Mouse (Mus musculus): ENCODE measurements at regions not wholly inside any gene's neighbourhood (a gene's known extent, or its start where the extent isn't known, plus 50 kb on each side); places are given as distances from the start of the nearest gene placed in this dataset.
A peak's percentile ranks its signal among the peaks of the same experiment; 100 is the strongest.

- no peaks in the 10 kb centered on the region for H3K36me3 ChIP-seq (ENCODE audit: control insufficient read depth, insufficient read depth, low read length)
- no peaks in the 10 kb centered on the region; the same call in 1 of the 2 replicates for H3K9me3 ChIP-seq (replicated peaks; ENCODE audit: control insufficient read depth, low read length)
- WGBS: 60% methylated on average over 6 of the region's 6 CpGs
- H3K27me3 ChIP-seq (ENCODE audit: control insufficient read depth, insufficient read depth, low read length): no peaks in the 10 kb centered on the region
- H3K4me2 ChIP-seq (ENCODE audit: low read depth, low read length): no peak overlapping the region
- H3K27ac ChIP-seq (ENCODE audit: low read length): no peak overlapping the region
- H3K4me3 ChIP-seq (replicated peaks; ENCODE audit: low read length): no peak overlapping the region
- H3K4me1 ChIP-seq (ENCODE audit: control insufficient read depth, insufficient read depth, low read length): no peaks in the 10 kb centered on the region
- no peak for ATAC-seq (ENCODE audit: insufficient read depth, low FRiP score)
- H3K9ac ChIP-seq (ENCODE audit: low read length): no peak overlapping the region
Observed at GRCm38 (mm10) chr7:113073781-113074180, 120.0 kb downstream of the Rassf10 start.

DNA sequence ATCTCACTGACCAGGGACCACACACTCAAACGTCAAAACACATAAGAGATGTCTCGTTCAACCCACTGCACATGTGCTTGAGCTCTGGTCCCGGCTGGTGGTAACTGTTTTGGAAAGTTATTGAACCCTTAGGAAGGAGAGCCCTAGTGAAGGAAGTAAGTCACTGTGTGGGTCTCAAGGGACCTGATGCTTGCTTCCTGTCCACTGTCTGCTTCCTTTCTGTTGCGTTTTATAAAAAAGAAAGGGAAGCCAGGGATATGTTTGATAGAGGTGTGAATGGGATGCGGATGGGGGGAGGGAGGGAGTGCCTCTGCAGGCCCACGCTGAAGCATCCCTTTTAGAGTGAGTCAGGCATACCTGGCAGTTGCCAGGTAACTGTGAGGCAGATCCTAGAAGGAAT is 121.6 kb downstream of the Rassf10 start:
- WGBS: 68% methylated on average over 6 of the region's 6 CpGs
- H3K9ac ChIP-seq (ENCODE audit: low read length): no peak overlapping the region
- H3K4me1 ChIP-seq (ENCODE audit: control insufficient read depth, insufficient read depth, low read length): no peaks in the 10 kb centered on the region
- no peak overlapping the region for H3K4me2 ChIP-seq (ENCODE audit: low read depth, low read length)
- H3K9me3 ChIP-seq (replicated peaks; ENCODE audit: control insufficient read depth, low read length): no peaks in the 10 kb centered on the region; the same call in 1 of the 2 replicates
- no peaks in the 10 kb centered on the region for H3K36me3 ChIP-seq (ENCODE audit: control insufficient read depth, insufficient read depth, low read length)
- H3K4me3 ChIP-seq (replicated peaks; ENCODE audit: low read length): no peak overlapping the region
- H3K27ac ChIP-seq (ENCODE audit: low read length): no peak overlapping the region
- no peak for ATAC-seq (ENCODE audit: insufficient read depth, low FRiP score)
- H3K27me3 ChIP-seq (ENCODE audit: control insufficient read depth, insufficient read depth, low read length): no peaks in the 10 kb centered on the region

- 84% methylated on average over 7 of the region's 7 CpGs for WGBS
- Histone ChIP-seq H3K9ac (ENCODE audit: low read length) (no peak overlapping the region), H3K4me2 (ENCODE audit: low read depth, low read length) (no peak overlapping the region), H3K9me3 (replicated peaks; ENCODE audit: control insufficient read depth, low read length) (no peaks in the 10 kb centered on the region), H3K4me3 (replicated peaks; ENCODE audit: low read length) (no peak overlapping the region), H3K36me3 (ENCODE audit: control insufficient read depth, insufficient read depth, low read length) (no peaks in the 10 kb centered on the region), H3K27ac (ENCODE audit: low read length) (no peak overlapping the region), H3K27me3 (ENCODE audit: control insufficient read depth, insufficient read depth, low read length) (no peaks in the 10 kb centered on the region), H3K4me1 (ENCODE audit: control insufficient read depth, insufficient read depth, low read length) (peaks cover 2% of the 10 kb centered on the region; the same call in 1 of the 2 replicates)
- ATAC-seq (ENCODE audit: insufficient read depth, low FRiP score): no peak
Observed at GRCm38 (mm10) chr7:113076243-113076642, 122.5 kb downstream of the Rassf10 start.

DNA sequence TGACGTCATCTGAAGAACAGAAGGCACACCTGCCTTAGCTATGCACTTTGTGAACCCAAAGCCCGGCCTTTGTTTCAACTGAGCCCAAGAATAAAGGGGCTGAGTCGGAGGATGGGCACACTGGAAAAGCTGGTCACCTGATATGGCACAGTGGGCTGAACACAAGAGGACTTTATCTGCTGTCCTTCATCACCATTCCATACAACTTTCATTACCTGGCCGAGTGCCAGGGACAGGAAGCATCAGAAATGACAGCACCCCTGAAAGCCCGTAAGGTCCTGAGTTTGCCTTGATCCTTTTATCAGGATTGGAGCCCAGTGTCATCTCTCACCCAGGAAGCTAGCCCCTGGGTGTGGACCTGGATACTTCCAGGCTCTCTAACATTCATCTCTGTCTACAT is 126.1 kb upstream of the Arntl start:
- Histone ChIP-seq H3K27ac (ENCODE audit: low read length) (no peak overlapping the region), H3K36me3 (ENCODE audit: control insufficient read depth, insufficient read depth, low read length) (no peaks in the 10 kb centered on the region), H3K9me3 (replicated peaks; ENCODE audit: control insufficient read depth, low read length) (no peaks in the 10 kb centered on the region), H3K9ac (ENCODE audit: low read length) (no peak overlapping the region), H3K27me3 (ENCODE audit: control insufficient read depth, insufficient read depth, low read length) (no peaks in the 10 kb centered on the region), H3K4me1 (ENCODE audit: control insufficient read depth, insufficient read depth, low read length) (peaks cover 3% of the 10 kb centered on the region; the same call in 1 of the 2 replicates), H3K4me2 (ENCODE audit: low read depth, low read length) (no peak overlapping the region), H3K4me3 (replicated peaks; ENCODE audit: low read length) (no peak overlapping the region)
- ATAC-seq (ENCODE audit: insufficient read depth, low FRiP score): no peak
- 55% methylated on average over 5 of the region's 5 CpGs for WGBS

GRCm38 (mm10) chr7:113084930-113085625 is 122.2 kb upstream of the Arntl start:
- 67% methylated on average over 8 of the region's 8 CpGs for WGBS
- no peak overlapping the region for H3K4me2 ChIP-seq (ENCODE audit: low read depth, low read length)
- H3K9ac ChIP-seq (ENCODE audit: low read length): no peak overlapping the region
- H3K4me1 ChIP-seq (ENCODE audit: control insufficient read depth, insufficient read depth, low read length): peaks cover 3% of the 10 kb centered on the region; the same call in 1 of the 2 replicates
- no peaks in the 10 kb centered on the region for H3K36me3 ChIP-seq (ENCODE audit: control insufficient read depth, insufficient read depth, low read length)
- no peak overlapping the region for H3K4me3 ChIP-seq (replicated peaks; ENCODE audit: low read length)
- no peaks in the 10 kb centered on the region for H3K27me3 ChIP-seq (ENCODE audit: control insufficient read depth, insufficient read depth, low read length)
- no peaks in the 10 kb centered on the region for H3K9me3 ChIP-seq (replicated peaks; ENCODE audit: control insufficient read depth, low read length)
- ATAC-seq (ENCODE audit: insufficient read depth, low FRiP score): no peak
- no peak overlapping the region for H3K27ac ChIP-seq (ENCODE audit: low read length)

DNA sequence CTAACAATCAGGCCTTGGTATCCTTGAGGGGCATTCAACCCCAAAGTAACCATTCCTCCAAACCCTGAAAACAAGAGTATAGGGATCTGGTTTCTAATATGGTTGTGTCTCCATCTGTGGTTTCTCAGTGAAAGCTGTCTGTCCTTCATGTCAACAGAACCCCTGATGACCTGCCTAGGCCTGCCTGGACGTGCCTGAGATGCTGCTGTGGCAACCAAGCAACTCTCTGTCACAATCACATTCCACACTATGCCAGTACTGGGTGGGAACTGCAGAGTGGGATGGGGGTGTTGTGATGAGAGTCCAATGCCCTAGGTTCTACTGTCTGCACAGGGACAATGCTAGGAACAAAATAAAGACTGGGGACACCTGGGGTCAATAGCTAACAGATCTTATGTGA is 121.1 kb upstream of the Arntl start:
- WGBS: 53% methylated on average over 1 of the region's 1 CpGs
- Histone ChIP-seq H3K4me2 (ENCODE audit: low read depth, low read length) (no peak overlapping the region), H3K9ac (ENCODE audit: low read length) (no peak overlapping the region), H3K27ac (ENCODE audit: low read length) (no peak overlapping the region), H3K36me3 (ENCODE audit: control insufficient read depth, insufficient read depth, low read length) (no peaks in the 10 kb centered on the region), H3K4me1 (ENCODE audit: control insufficient read depth, insufficient read depth, low read length) (peaks cover 3% of the 10 kb centered on the region; the same call in 1 of the 2 replicates), H3K27me3 (ENCODE audit: control insufficient read depth, insufficient read depth, low read length) (no peaks in the 10 kb centered on the region), H3K4me3 (replicated peaks; ENCODE audit: low read length) (no peak overlapping the region), H3K9me3 (replicated peaks; ENCODE audit: control insufficient read depth, low read length) (no peaks in the 10 kb centered on the region)
- no peak for ATAC-seq (ENCODE audit: insufficient read depth, low FRiP score)

- 79% methylated on average over 5 of the region's 5 CpGs for WGBS
- Histone ChIP-seq H3K4me2 (ENCODE audit: low read depth, low read length) (no peak overlapping the region), H3K27me3 (ENCODE audit: control insufficient read depth, insufficient read depth, low read length) (no peaks in the 10 kb centered on the region), H3K4me3 (replicated peaks; ENCODE audit: low read length) (no peak overlapping the region), H3K9ac (ENCODE audit: low read length) (no peak overlapping the region), H3K27ac (ENCODE audit: low read length) (no peak overlapping the region), H3K36me3 (ENCODE audit: control insufficient read depth, insufficient read depth, low read length) (no peaks in the 10 kb centered on the region), H3K9me3 (replicated peaks; ENCODE audit: control insufficient read depth, low read length) (no peaks in the 10 kb centered on the region), H3K4me1 (ENCODE audit: control insufficient read depth, insufficient read depth, low read length) (no peaks in the 10 kb centered on the region)
- ATAC-seq (ENCODE audit: insufficient read depth, low FRiP score): no peak
Observed at GRCm38 (mm10) chr7:113087646-113088045, 119.6 kb upstream of the Arntl start.

- no peak overlapping the region for H3K4me3 ChIP-seq (replicated peaks; ENCODE audit: low read length)
- no peaks in the 10 kb centered on the region for H3K27me3 ChIP-seq (ENCODE audit: control insufficient read depth, insufficient read depth, low read length)
- no peaks in the 10 kb centered on the region for H3K9me3 ChIP-seq (replicated peaks; ENCODE audit: control insufficient read depth, low read length)
- H3K36me3 ChIP-seq (ENCODE audit: control insufficient read depth, insufficient read depth, low read length): no peaks in the 10 kb centered on the region
- H3K4me1 ChIP-seq (ENCODE audit: control insufficient read depth, insufficient read depth, low read length): no peaks in the 10 kb centered on the region
- no peak overlapping the region for H3K4me2 ChIP-seq (ENCODE audit: low read depth, low read length)
- no peak overlapping the region for H3K9ac ChIP-seq (ENCODE audit: low read length)
- no peak overlapping the region for H3K27ac ChIP-seq (ENCODE audit: low read length)
- ATAC-seq (ENCODE audit: insufficient read depth, low FRiP score): no peak; the same call in 1 of the 2 replicates
- WGBS: 65% methylated on average over 4 of the region's 4 CpGs
Observed at GRCm38 (mm10) chr7:113089044-113089443, 118.2 kb upstream of the Arntl start.

DNA sequence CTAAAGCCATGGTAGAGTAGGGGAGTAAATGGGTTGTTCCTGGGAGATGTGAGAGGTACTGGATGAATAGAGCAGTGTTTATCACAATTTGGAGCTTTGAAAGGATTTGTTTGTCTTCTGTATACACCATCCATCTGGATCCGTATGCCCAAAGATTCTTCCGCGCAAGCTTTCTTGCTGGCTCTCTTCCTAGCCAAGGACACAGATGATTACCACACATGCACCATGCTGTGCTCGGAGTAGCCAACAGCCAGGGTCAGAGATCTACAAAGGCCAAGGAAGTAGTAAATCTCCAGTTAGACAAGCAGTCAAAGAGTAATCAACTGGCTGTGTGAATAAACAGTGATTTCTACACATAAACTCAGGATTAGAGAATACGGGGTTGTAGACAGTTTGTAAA is 113.3 kb upstream of the Arntl start:
- no peak overlapping the region for H3K4me2 ChIP-seq (ENCODE audit: low read depth, low read length)
- no peaks in the 10 kb centered on the region for H3K4me1 ChIP-seq (ENCODE audit: control insufficient read depth, insufficient read depth, low read length)
- H3K4me3 ChIP-seq (replicated peaks; ENCODE audit: low read length): no peak overlapping the region
- no peaks in the 10 kb centered on the region for H3K9me3 ChIP-seq (replicated peaks; ENCODE audit: control insufficient read depth, low read length)
- H3K36me3 ChIP-seq (ENCODE audit: control insufficient read depth, insufficient read depth, low read length): no peaks in the 10 kb centered on the region
- ATAC-seq (ENCODE audit: insufficient read depth, low FRiP score): peak; percentile 17; the same call in 1 of the 2 replicates
- H3K27me3 ChIP-seq (ENCODE audit: control insufficient read depth, insufficient read depth, low read length): no peaks in the 10 kb centered on the region
- 31% methylated on average over 5 of the region's 5 CpGs for WGBS
- no peak overlapping the region for H3K27ac ChIP-seq (ENCODE audit: low read length)
- no peak overlapping the region for H3K9ac ChIP-seq (ENCODE audit: low read length)
